Mouse (Mus musculus) kidney, adult 2 months (tissue): ENCODE data around the gene Map3k20.

Source experiments
- CTCF ChIP-seq: fragments of 200-500 bp; conservative IDR thresholded peaks from 2 replicates; pipeline ENCODE4 v1.5.1; 2011; ENCODE audit warnings: low read depth, mild to moderate bottlenecking, control low read depth, low read length, moderate library complexity, mixed read lengths; ENCODE audit not compliant: insufficient read depth, insufficient read length
- POLR2A ChIP-seq: fragments of 200-500 bp; IDR thresholded peaks from one replicate; pipeline ENCODE4 v1.6.1; 2011; ENCODE audit warnings: low read depth, low read length, control low read depth

GRCm38 (mm10) chr2:72333210-72333609 is 47.8 kb downstream of the Map3k20 start:
- TF ChIP-seq CTCF (no peak), POLR2A (no peak)
